Mouse (Mus musculus): ENCODE data around the gene Tet2.
"Not testable (repeated sequence)": the region's sequence is repeated elsewhere in the genome, so short reads cannot be mapped to it uniquely, and the experiment has no call there.

Tet2 gene

GRCm38 (mm10) chr3:133544551-133545303, at the start of gene Tet2:
Tet2 (minus strand) TSS chr3:133545139.
- in situ Hi-C loops (cut with MboI; ENCODE audit: low pct_unique_long_range_greater_than_20kb in 1 of 2, low sequenced_read_pairs in 2 of 2, unreplicated experiment in 1 of 2): loop anchor here in 1 of 2 experiments (25.0 kb wide), 1 partner anchor 1993 kb away; no protein-coding TSS in a partner anchor

GRCm38 (mm10) chr3:133592995-133593394, 48.1 kb upstream of the Tet2 start:
- in situ Hi-C loops (cut with MboI; ENCODE audit: low pct_unique_long_range_greater_than_20kb in 1 of 2, low sequenced_read_pairs in 2 of 2, unreplicated experiment in 1 of 2): not testable (repeated sequence)

DNA sequence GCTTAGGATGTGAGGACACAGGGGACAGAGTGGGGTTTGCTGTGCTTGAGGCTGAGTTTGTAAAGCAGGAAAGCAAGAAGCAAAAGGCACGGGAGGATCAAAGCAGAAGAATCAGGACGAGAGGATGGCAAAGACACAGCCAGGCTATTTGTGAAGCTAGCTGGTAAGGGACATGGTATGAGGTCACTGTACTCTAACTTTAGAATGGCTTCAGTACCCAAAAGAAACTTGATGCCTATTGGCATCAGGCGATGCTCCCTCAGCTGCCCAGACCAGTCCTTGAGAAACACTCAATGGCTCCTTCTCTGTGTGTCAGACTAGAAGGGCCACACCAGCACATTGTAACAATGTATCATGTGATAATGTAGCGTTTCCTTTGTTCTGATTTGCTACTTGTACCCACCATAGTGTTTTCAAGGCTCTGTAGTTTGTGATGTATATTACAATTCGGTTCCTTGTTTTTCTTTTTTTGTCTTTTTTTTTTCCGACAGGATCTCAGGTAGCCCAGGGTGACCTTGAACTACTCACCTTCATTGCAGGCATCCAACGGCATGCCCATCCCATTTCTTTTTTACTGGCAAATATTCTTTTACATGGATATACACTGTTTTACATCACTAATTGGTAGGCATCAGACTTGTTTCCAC, 45.7 kb upstream of the Tet2 start:
- in situ Hi-C loops (cut with MboI; ENCODE audit: low pct_unique_long_range_greater_than_20kb in 1 of 2, low sequenced_read_pairs in 2 of 2, unreplicated experiment in 1 of 2): no loop called here

DNA sequence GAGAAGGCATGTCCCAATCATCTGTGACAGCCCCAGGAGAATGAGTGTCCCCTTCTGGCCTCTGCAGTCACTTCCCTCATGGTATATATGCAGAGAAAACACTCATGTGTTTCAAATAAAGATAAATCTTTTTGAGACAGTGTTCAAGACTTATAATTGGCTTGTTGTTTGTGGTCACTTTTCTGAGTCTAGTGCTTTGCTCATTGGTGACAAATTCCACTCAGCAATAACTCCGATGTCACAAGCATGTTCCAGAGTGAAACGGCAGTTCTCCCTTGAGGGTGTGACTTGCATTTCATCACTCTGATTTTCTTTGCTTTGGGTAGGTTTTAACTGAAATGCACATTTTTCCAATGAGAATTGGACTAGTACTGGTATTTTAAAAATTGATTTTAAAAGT, 40.1 kb upstream of the Tet2 start:
- in situ Hi-C loops (cut with MboI; ENCODE audit: low pct_unique_long_range_greater_than_20kb in 1 of 2, low sequenced_read_pairs in 2 of 2, unreplicated experiment in 1 of 2): no loop called here

GRCm38 (mm10) chr3:133583411-133584025, 38.6 kb upstream of the Tet2 start:
- in situ Hi-C loops (cut with MboI; ENCODE audit: low pct_unique_long_range_greater_than_20kb in 1 of 2, low sequenced_read_pairs in 2 of 2, unreplicated experiment in 1 of 2): no loop called here

GRCm38 (mm10) chr3:133582969-133583368, 38.0 kb upstream of the Tet2 start:
- in situ Hi-C loops (cut with MboI; ENCODE audit: low pct_unique_long_range_greater_than_20kb in 1 of 2, low sequenced_read_pairs in 2 of 2, unreplicated experiment in 1 of 2): no loop called here

GRCm38 (mm10) chr3:133582096-133582495, 37.2 kb upstream of the Tet2 start:
- in situ Hi-C loops (cut with MboI; ENCODE audit: low pct_unique_long_range_greater_than_20kb in 1 of 2, low sequenced_read_pairs in 2 of 2, unreplicated experiment in 1 of 2): no loop called here

DNA sequence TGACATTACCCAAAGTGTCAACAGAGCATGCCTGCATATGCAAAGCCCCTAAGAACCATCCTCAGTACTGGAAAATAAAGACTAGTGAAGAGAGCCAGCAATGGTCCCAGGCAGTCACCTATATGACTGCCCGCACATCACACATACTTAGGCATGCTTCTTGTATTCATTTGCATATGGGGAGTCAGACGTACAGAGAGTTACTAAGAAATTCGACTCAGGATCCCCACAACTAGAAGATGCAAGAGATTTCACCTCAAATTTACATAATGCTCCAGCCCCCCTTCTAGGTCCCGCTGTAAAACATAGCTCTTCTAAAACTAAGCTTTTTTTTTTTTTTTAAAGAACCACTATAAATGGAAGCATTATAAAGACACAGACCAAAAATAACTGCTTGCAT, 36.6 kb upstream of the Tet2 start:
- in situ Hi-C loops (cut with MboI; ENCODE audit: low pct_unique_long_range_greater_than_20kb in 1 of 2, low sequenced_read_pairs in 2 of 2, unreplicated experiment in 1 of 2): no loop called here

DNA sequence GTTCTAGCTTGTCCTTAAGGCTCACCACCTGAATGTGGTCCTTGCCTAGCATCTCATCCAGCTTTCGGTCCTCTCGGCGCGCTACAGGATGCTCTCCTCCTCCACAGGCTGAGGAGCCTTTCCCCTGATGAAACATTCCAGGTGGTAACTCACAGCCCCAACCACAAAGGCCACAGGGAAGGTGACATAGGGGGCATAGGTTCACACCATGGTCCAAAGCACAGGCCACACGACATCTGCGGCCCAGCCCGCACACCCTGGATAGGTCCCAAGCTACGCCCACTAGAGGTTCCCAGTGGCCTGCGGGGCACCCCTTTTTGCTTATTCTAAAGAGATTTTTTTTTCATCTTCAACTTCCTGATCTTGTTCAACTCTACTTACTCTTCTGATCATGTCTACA, 34.7 kb upstream of the Tet2 start:
- in situ Hi-C loops (cut with MboI; ENCODE audit: low pct_unique_long_range_greater_than_20kb in 1 of 2, low sequenced_read_pairs in 2 of 2, unreplicated experiment in 1 of 2): no loop called here

DNA sequence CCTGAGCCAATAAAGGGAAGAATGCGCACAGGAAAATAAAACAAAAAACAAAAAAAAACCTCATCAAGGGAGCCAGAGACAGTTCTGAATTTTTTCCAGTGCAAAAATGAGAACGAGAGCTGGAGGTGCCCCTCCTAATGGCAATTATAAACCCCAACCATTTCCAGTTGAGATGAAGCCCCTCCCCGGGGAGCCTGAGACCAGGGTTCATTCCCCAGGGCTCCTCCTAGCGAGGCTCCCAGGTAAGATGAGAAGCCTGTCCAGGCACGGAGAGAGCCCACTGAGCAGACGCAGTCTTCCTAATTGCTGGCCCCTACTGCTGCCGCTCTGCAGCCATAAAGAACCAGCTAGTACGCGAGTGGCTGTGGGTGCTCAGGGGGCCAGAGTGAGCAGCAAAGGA, 34.2 kb upstream of the Tet2 start:
- in situ Hi-C loops (cut with MboI; ENCODE audit: low pct_unique_long_range_greater_than_20kb in 1 of 2, low sequenced_read_pairs in 2 of 2, unreplicated experiment in 1 of 2): no loop called here

- in situ Hi-C loops (cut with MboI; ENCODE audit: low pct_unique_long_range_greater_than_20kb in 1 of 2, low sequenced_read_pairs in 2 of 2, unreplicated experiment in 1 of 2): loop anchor here (25.0 kb wide), 1 partner anchor 238 kb away; no protein-coding TSS in a partner anchor
These were observed 30.0 kb upstream of the Tet2 start for GRCm38 (mm10) chr3:133574969-133575368.

- in situ Hi-C loops (cut with MboI; ENCODE audit: low pct_unique_long_range_greater_than_20kb in 1 of 2, low sequenced_read_pairs in 2 of 2, unreplicated experiment in 1 of 2): loop anchor here (25.0 kb wide), 1 partner anchor 235 kb away; no protein-coding TSS in a partner anchor
These were observed 27.0 kb upstream of the Tet2 start for GRCm38 (mm10) chr3:133571961-133572360.

- in situ Hi-C loops (cut with MboI; ENCODE audit: low pct_unique_long_range_greater_than_20kb in 1 of 2, low sequenced_read_pairs in 2 of 2, unreplicated experiment in 1 of 2): loop anchor here (25.0 kb wide), 1 partner anchor 226 kb away; no protein-coding TSS in a partner anchor
These were observed 18.7 kb upstream of the Tet2 start for GRCm38 (mm10) chr3:133563503-133564205.

DNA sequence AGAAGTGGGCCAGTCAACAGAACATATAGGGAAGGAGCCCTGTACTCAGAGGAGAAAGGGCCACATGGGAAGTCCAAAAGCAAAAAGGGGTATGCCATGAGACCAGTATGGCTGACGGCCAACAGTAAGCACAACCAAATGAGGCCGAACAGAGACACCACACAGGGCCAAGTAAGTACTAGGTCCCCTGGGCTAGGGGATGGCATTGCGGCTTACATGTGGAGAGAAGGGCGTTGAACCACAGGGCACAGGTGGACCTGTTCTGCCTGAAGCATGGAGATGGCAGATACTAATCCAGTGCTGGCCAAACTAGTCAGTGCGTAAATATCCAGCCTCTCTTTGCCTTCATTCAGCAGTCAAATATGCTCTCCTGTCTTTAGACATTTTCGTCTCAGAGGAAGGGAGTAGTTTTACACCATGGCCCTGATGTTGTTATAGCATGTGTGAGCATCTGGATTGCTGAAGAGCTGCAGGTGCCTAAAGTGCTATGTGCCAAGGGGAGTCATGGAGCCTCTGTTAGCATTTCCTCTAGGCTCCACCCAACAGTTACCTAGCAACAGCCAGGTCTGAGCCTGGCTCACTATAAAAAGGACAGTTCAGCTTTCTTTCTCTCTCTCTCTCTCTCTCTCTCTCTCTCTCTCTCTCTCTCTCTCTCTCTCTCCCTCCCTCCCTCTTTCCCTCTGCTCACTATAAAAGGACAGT, 14.6 kb upstream of the Tet2 start:
- in situ Hi-C loops (cut with MboI; ENCODE audit: low pct_unique_long_range_greater_than_20kb in 1 of 2, low sequenced_read_pairs in 2 of 2, unreplicated experiment in 1 of 2): loop anchor here (25.0 kb wide), 1 partner anchor 222 kb away; no protein-coding TSS in a partner anchor

- in situ Hi-C loops (cut with MboI; ENCODE audit: low pct_unique_long_range_greater_than_20kb in 1 of 2, low sequenced_read_pairs in 2 of 2, unreplicated experiment in 1 of 2): loop anchor here (25.0 kb wide), 1 partner anchor 220 kb away; no protein-coding TSS in a partner anchor
These were observed 12.7 kb upstream of the Tet2 start for GRCm38 (mm10) chr3:133557602-133558001.

DNA sequence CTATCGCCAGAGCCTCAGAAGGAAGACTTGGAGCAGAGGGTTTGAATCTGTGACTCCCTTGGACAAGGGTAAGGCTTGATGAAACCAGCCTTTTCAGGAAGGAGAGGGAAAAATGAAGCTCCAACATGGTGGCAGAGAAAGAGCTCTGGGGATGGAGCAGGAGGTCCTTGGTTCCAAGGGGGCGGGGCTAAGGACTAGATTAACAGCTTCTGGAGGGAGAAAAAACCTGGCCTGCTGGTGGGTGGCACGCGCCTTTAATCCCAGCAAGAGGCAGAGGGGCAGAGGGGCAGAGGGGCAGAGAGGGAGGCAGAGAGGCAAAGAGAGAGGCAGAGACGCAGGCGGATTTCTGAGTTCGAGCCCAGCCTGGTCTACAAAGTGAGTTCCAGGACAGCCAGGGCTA, 12.2 kb upstream of the Tet2 start:
- in situ Hi-C loops (cut with MboI; ENCODE audit: low pct_unique_long_range_greater_than_20kb in 1 of 2, low sequenced_read_pairs in 2 of 2, unreplicated experiment in 1 of 2): loop anchor here (25.0 kb wide), 1 partner anchor 220 kb away; no protein-coding TSS in a partner anchor

DNA sequence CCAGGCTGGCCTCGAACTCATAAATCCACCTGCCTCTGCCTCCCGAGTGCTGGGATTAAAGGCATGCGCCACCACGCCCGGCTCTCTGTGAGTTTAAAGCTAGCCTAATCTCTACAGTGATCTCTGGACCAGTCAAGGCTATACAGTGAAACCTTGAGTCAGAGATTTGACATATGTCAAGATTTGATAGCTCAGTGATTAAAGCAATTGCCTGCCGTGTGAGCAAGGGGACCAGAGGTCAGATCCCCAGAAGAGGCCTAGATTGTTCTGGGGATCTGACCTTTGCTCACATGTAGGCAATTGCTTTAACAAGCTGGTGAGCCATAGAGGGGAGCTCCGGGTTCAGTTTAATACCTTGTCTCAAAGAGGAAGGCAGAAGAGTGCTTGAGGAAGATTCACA, 10.4 kb upstream of the Tet2 start:
- in situ Hi-C loops (cut with MboI; ENCODE audit: low pct_unique_long_range_greater_than_20kb in 1 of 2, low sequenced_read_pairs in 2 of 2, unreplicated experiment in 1 of 2): loop anchor here (25.0 kb wide), 1 partner anchor 218 kb away; no protein-coding TSS in a partner anchor

DNA sequence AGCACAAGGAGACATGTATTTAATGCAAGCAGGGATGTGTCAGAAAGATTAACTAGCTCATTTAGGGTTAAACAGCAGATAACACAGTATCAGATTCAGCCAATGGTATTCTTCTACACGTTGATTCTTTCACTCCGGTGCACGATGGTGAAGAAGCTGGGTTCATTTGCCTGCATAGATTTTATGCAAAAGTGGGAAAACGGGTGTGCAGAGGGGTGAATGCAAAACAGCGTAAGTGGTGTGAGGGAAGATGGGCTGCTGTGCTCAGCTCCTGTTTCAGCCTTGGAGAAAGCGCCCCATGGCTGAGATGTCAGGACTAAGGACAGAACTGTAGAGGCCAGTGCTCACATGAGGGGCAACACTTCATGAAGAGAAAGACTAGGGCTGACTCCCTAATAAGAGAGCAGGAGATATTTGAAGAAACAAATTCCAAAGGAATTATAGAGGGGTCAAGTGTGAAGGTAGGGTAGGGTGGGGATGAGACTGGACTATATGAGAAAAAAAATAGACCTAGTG, 9.7 kb upstream of the Tet2 start:
- in situ Hi-C loops (cut with MboI; ENCODE audit: low pct_unique_long_range_greater_than_20kb in 1 of 2, low sequenced_read_pairs in 2 of 2, unreplicated experiment in 1 of 2): loop anchor here (25.0 kb wide), 1 partner anchor 217 kb away; no protein-coding TSS in a partner anchor
